Mouse (Mus musculus): ENCODE data around the gene Fkbp9. TPM values are rescaled to one million over a fixed set of nuclear protein-coding genes. Genes with fewer than 3 reads are reported as not detected.

Fkbp9 gene
- polyA plus RNA-seq, 1 experiment from 2014 or later, result 113 TPM

DNA sequence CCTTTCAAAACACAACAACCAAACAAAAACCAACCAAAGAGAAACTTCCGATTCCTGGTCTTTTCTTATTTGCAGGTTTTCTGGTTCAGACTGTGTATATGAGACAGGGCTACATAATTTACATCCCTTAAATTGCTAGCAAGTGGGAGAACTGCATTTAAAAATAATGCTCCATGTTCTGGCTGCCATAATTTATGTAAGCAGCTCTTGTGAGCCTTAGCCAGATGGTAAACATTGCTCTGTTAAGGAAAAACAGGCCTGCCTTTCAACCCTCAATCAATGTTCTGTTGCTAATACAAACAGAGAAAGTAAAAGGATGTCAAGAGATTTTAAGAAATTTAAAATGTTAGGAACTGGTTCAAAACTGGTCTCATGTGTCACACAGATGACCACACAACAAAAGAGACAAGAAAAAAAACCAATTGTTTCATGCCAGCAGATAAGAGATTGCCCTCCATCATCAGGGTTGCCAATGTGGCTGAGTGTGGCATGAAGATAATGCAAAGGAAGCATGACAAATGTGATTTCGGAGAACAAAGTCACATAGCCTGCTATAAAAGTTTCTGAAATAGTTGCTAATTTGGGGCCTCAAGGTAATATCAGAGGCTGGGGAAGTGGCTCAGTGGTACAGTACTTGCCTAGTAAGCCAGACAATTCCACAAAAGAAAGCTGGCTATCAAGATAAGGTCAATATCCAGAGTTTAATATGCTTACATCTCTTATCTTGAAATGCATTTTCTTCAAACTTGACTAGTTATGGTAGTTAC lies 81.4 kb downstream of the Fkbp9 start:
- H3K4me3 ChIP-seq (ENCODE audit: low read depth, low read length), result no peak overlapping the region
- DNase-seq (ENCODE audit: low spot score) (no peak), ATAC-seq (replicated peaks; ENCODE audit: low FRiP score, low TSS enrichment, low read depth) (no peak)
- H3K9me3 ChIP-seq (ENCODE audit: control insufficient read depth, low read length), result no peaks in the 10 kb centered on the region
- H3K4me2 ChIP-seq (ENCODE audit: low read length), result no peak overlapping the region
- H3K9ac ChIP-seq (ENCODE audit: low read length), result no peak overlapping the region
- H3K27me3 ChIP-seq (replicated peaks; ENCODE audit: control insufficient read depth, insufficient read depth, low read length), result no peaks in the 10 kb centered on the region
- H3K4me1 ChIP-seq (replicated peaks; ENCODE audit: control insufficient read depth, insufficient read depth, low read length), result peaks cover 12% of the 10 kb centered on the region
- no peak overlapping the region for H3K27ac ChIP-seq (ENCODE audit: low read depth)
- no peaks in the 10 kb centered on the region for H3K36me3 ChIP-seq (ENCODE audit: control insufficient read depth, insufficient read depth, low read length)
- WGBS, result 61% methylated on average over 2 of the region's 2 CpGs

DNA sequence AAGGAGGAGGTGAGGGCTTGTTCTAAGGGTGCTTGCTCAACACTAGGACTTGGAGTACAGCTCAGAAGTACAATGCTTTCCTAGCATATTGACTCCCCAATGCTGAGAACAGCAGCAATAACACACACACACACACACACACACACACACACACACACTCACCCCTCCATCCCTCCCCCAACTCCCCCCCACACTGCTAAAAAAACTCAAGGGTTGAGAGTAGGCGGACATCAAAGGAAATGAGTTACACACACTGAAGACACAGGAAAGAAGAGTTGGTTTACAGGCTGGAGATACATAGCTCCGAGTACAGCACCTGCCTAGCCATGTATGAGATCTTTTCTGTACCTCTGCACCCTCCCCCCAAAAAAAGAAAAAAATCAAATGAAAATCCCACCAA lies 84.4 kb downstream of the Fkbp9 start:
- H3K9me3 ChIP-seq (ENCODE audit: control insufficient read depth, low read length), result no peaks in the 10 kb centered on the region
- no peak overlapping the region for H3K4me2 ChIP-seq (ENCODE audit: low read length)
- no peak overlapping the region for H3K9ac ChIP-seq (ENCODE audit: low read length)
- no peaks in the 10 kb centered on the region for H3K27me3 ChIP-seq (replicated peaks; ENCODE audit: control insufficient read depth, insufficient read depth, low read length)
- H3K4me1 ChIP-seq (replicated peaks; ENCODE audit: control insufficient read depth, insufficient read depth, low read length), result peaks cover 12% of the 10 kb centered on the region
- DNase-seq (ENCODE audit: low spot score) (no peak), ATAC-seq (replicated peaks; ENCODE audit: low FRiP score, low TSS enrichment, low read depth) (no peak)
- H3K27ac ChIP-seq (ENCODE audit: low read depth), result no peak overlapping the region
- H3K36me3 ChIP-seq (ENCODE audit: control insufficient read depth, insufficient read depth, low read length), result no peaks in the 10 kb centered on the region
- no peak overlapping the region for H3K4me3 ChIP-seq (ENCODE audit: low read depth, low read length)
- WGBS, result 84% methylated on average over 2 of the region's 2 CpGs

DNA sequence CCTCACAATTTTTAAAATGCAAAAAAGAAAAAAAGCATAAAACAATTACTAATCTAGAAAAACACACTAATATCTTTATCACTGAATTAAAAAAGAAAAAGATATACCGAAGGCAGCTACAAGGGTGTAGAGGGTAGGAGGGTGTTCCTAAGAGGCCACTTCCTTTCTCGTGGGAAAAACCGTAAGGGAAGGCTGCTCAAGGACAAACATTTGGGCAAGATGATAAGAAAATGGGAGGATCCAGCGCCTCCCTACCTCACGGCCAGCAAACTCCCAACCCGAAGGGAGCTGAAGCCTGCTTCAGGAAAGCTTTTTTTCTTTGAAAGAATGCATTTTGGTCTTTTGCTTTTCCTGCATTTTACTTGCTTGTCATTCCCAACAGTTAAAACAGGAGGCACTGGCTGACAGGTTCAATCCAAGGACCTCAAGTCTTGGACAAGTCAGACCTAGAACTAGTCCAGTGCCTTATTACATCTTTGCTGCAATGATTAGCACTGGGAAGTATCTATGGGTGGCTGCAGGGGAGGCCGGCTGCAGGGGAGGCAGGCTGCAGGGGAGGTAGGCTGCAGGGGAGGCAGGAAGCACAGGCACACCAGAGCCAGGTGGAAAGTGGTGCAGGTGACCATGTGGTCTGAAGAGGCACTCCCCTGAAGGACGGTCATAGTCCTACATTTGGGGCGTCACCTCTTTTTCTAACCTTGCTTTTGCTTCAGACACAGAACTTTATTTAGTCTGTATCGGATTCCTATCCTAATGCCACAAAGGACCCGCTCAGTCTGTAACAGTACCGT lies 85.9 kb downstream of the Fkbp9 start:
- no peak overlapping the region for H3K27ac ChIP-seq (ENCODE audit: low read depth)
- no peaks in the 10 kb centered on the region for H3K36me3 ChIP-seq (ENCODE audit: control insufficient read depth, insufficient read depth, low read length)
- WGBS, result 52% methylated on average over 12 of the region's 12 CpGs
- peak; percentile 63; the same call in 1 of the 2 replicates for ATAC-seq (replicated peaks; ENCODE audit: low FRiP score, low TSS enrichment, low read depth)
- H3K9me3 ChIP-seq (ENCODE audit: control insufficient read depth, low read length), result no peaks in the 10 kb centered on the region
- no peak for DNase-seq (ENCODE audit: low spot score)
- H3K4me3 ChIP-seq (ENCODE audit: low read depth, low read length), result no peak overlapping the region
- H3K4me2 ChIP-seq (ENCODE audit: low read length), result no peak overlapping the region; the same call in 1 of the 2 replicates
- H3K27me3 ChIP-seq (replicated peaks; ENCODE audit: control insufficient read depth, insufficient read depth, low read length), result no peaks in the 10 kb centered on the region
- H3K4me1 ChIP-seq (replicated peaks; ENCODE audit: control insufficient read depth, insufficient read depth, low read length), result peaks cover 12% of the 10 kb centered on the region
- H3K9ac ChIP-seq (ENCODE audit: low read length), result no peak overlapping the region

DNA sequence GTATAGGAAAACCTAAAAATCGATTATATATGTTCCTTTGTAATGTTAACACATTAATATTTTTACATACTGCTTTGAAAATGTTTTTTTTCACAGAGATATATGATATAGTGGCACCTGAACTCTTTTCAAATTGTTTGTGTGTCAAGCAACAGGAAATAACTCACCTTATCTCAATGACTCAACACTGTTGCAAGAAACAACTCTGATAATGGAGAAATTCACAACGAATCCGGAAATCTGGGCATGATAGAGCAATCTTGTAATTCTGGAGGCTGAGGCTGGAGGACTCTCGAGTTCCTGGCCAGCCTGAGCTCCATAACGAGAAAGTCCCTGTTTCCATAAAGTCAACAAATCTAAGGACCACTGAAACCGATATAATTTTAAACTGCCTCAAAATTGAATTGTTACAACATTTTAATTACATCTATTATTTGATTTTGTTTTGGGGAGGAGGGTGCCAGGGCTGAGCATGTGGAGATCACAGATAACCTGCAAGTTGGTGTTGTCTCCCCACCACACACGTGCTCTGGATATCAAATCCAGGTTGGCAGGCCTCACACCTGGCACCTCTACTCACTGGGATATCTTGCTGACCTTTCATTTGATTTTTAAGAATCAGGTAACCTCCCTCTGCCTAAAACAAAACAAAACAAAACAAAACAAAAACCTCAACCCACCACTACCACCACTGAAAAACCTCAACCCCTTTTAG lies 87.6 kb downstream of the Fkbp9 start:
- ATAC-seq (replicated peaks; ENCODE audit: low FRiP score, low TSS enrichment, low read depth) (no peak), DNase-seq (ENCODE audit: low spot score) (no peak)
- Histone ChIP-seq H3K9ac (ENCODE audit: low read length) (no peak overlapping the region), H3K4me2 (ENCODE audit: low read length) (no peak overlapping the region), H3K27me3 (replicated peaks; ENCODE audit: control insufficient read depth, insufficient read depth, low read length) (no peaks in the 10 kb centered on the region), H3K4me3 (ENCODE audit: low read depth, low read length) (no peak overlapping the region), H3K36me3 (ENCODE audit: control insufficient read depth, insufficient read depth, low read length) (no peaks in the 10 kb centered on the region), H3K27ac (ENCODE audit: low read depth) (no peak overlapping the region), H3K9me3 (ENCODE audit: control insufficient read depth, low read length) (no peaks in the 10 kb centered on the region), H3K4me1 (replicated peaks; ENCODE audit: control insufficient read depth, insufficient read depth, low read length) (peaks cover 6% of the 10 kb centered on the region; the same call in 1 of the 2 replicates)
- 83% methylated on average over 7 of the region's 7 CpGs for WGBS

DNA sequence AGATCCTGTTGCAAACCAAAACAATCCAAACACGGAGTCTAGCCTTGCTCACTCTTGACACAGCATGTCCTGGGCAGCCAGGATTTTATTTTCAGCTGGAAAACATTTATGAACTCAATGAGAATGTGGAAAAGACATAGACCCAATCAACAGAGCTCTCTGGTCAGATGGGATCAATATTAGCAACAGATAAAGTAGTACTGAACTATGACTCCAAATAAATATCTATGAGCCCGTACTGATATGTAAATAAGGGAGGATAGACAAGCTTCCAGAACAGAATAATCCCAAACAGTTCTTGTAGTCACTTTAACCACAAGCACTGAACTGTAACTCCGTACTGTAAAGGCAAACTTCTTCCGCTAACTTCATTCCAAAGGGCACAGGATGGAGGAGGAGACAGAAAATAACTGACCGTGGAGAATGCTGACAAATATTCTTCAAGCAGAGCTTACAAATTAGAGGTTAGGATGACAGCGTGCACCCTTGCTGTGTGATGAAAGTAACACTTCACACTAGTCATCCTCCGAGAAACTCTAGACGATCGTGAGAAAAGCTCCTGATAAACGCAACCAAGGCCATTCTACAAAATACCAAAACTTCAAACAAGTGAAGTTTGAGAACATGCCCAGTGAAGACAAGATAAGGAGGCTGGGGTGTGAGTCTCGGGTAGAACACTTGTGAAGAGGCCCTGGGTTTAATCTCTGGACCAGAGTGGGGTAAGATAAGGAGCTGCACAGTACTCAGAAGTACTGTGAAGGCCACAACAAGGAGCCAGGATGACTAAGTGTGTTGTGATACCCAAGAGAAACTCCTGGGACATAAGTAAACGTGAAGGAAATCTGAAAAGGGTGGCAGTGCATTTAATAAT lies 88.6 kb downstream of the Fkbp9 start:
- Histone ChIP-seq H3K4me2 (ENCODE audit: low read length) (no peak overlapping the region), H3K27ac (ENCODE audit: low read depth) (no peak overlapping the region)

DNA sequence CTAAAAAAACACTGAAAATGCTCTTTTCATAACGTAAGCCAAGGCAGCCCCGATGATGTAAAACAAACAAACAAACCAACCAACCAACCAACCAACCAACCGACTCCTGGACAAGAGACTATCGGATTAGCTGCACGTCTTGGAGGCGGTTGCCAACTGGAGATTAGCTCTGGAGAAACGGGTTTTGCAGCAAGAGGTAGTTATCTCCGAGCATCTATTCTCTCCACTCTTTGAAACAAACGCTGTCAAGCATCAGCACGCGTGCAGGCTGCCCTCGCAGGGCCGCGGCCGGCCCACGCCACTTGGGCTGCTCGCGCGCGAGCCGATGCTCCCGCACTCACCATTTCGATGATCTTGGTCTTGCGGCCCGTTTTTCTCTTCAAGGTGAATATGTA lies 91.5 kb downstream of the Fkbp9 start:
- no peaks in the 10 kb centered on the region for H3K27me3 ChIP-seq (replicated peaks; ENCODE audit: control insufficient read depth, insufficient read depth, low read length)
- under 1% methylated on average over 25 of the region's 25 CpGs for WGBS
- no peaks in the 10 kb centered on the region for H3K36me3 ChIP-seq (ENCODE audit: control insufficient read depth, insufficient read depth, low read length)
- H3K9ac ChIP-seq (ENCODE audit: low read length), result peak overlapping the region; percentile 49
- peak overlapping the region; percentile 65 for H3K4me2 ChIP-seq (ENCODE audit: low read length)
- peak overlapping the region; percentile 52 for H3K4me3 ChIP-seq (ENCODE audit: low read depth, low read length)
- peaks cover 4% of the 10 kb centered on the region; the same call in 1 of the 2 replicates for H3K4me1 ChIP-seq (replicated peaks; ENCODE audit: control insufficient read depth, insufficient read depth, low read length)
- no peaks in the 10 kb centered on the region for H3K9me3 ChIP-seq (ENCODE audit: control insufficient read depth, low read length)
- H3K27ac ChIP-seq (ENCODE audit: low read depth), result peak overlapping the region; percentile 82; the same call in 1 of the 2 replicates
- ATAC-seq (replicated peaks; ENCODE audit: low FRiP score, low TSS enrichment, low read depth) (no peak), DNase-seq (ENCODE audit: low spot score) (peak; percentile 87)

More for the DNA sequence above, 88.6 kb downstream of the Fkbp9 start:
- Histone ChIP-seq H3K9me3 (ENCODE audit: control insufficient read depth, low read length) (no peaks in the 10 kb centered on the region), H3K4me3 (ENCODE audit: low read depth, low read length) (no peak overlapping the region), H3K36me3 (ENCODE audit: control insufficient read depth, insufficient read depth, low read length) (no peaks in the 10 kb centered on the region), H3K4me1 (replicated peaks; ENCODE audit: control insufficient read depth, insufficient read depth, low read length) (peaks cover 7% of the 10 kb centered on the region; the same call in 1 of the 2 replicates), H3K27me3 (replicated peaks; ENCODE audit: control insufficient read depth, insufficient read depth, low read length) (no peaks in the 10 kb centered on the region), H3K9ac (ENCODE audit: low read length) (no peak overlapping the region)
- ATAC-seq (replicated peaks; ENCODE audit: low FRiP score, low TSS enrichment, low read depth) (no peak), DNase-seq (ENCODE audit: low spot score) (no peak)
- 74% methylated on average over 12 of the region's 12 CpGs for WGBS

DNA sequence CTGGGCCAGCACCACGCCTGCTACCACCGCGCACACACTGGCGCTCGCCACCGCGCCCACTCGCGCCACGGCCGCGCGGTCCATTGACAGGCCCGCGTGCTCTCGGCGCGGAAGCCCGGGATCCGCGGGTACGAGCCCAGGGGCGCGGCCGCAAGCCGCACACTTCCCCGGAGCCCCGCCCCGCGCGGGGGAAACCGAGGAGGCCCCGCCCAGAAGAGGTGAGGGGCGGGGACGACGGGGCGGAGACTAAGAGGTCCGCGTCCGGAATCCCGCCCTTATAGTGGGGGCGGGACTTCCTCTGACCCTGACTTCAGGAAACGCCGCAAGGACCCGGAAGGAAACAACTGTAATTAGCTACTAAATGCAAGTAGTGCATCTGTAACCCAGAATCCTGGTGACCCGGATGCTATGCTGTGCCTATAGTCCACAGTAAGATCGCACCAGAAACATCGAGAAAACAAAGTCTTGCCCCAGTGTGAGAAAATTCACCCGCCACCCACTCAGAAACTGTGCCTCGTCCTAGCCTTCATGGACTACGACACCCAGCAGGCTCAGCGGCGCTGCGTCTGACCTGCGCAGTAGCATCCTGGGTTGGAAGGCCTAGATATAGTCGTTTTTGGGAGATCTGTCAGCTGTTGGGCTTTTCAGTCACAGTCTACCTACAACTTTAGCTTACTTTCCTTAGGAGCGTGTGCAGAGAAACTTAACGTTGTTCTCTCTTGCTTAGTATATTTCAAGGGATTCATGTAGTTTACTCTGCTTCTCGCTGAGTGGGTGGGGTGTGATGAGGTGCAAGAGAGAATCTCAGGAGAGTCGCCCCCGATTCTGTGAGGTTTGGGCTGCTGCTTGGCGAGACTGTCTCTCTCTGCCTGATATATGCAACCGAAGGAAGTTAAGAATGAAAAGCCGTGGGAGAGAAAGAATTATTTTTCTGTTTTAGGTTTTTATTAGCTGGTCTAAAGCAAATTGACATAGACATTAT lies 92.2 kb downstream of the Fkbp9 start, which contains the start of the genes Nt5c3 and Vmn1r4:
Nt5c3 (minus strand) TSS at position 207 of the 982 bp plus-strand sequence.
Vmn1r4 (plus strand) TSS at position 290 of the 982 bp plus-strand sequence.
- no peaks in the 10 kb centered on the region for H3K27me3 ChIP-seq (replicated peaks; ENCODE audit: control insufficient read depth, insufficient read depth, low read length)
- DNase-seq (ENCODE audit: low spot score), result peak; percentile 95
- peak within 1 kb of the TSS; percentile 52 for H3K4me3 ChIP-seq (ENCODE audit: low read depth, low read length)
- peak; percentile 97 for ATAC-seq (replicated peaks; ENCODE audit: low FRiP score, low TSS enrichment, low read depth)
- H3K36me3 ChIP-seq (ENCODE audit: control insufficient read depth, insufficient read depth, low read length), result no peaks in the 10 kb centered on the region
- H3K27ac ChIP-seq (ENCODE audit: low read depth), result peak within 1 kb of the TSS; percentile 82
- WGBS, result 3% methylated on average over 64 of the region's 64 CpGs
- H3K4me1 ChIP-seq (replicated peaks; ENCODE audit: control insufficient read depth, insufficient read depth, low read length), result peaks cover 4% of the 10 kb centered on the region; the same call in 1 of the 2 replicates
- H3K9ac ChIP-seq (ENCODE audit: low read length), result peak within 1 kb of the TSS; percentile 49
- no peaks in the 10 kb centered on the region for H3K9me3 ChIP-seq (ENCODE audit: control insufficient read depth, low read length)
- H3K4me2 ChIP-seq (ENCODE audit: low read length), result peak within 1 kb of the TSS; percentile 65

All from intestine, embryonic 14.5 days (tissue).